Mouse (Mus musculus) 416B (cell line): ENCODE results near the gene Clic1.
"Not testable (repeated sequence)": the region's sequence is repeated elsewhere in the genome, so short reads cannot be mapped to it uniquely, and the experiment has no call there.

ENCODE experiments used
- DNase-seq: peaks from one replicate; pipeline ENCODE4 v3.0.0; 2011; ENCODE audit warnings: low read depth

Gene Clic1

DNA sequence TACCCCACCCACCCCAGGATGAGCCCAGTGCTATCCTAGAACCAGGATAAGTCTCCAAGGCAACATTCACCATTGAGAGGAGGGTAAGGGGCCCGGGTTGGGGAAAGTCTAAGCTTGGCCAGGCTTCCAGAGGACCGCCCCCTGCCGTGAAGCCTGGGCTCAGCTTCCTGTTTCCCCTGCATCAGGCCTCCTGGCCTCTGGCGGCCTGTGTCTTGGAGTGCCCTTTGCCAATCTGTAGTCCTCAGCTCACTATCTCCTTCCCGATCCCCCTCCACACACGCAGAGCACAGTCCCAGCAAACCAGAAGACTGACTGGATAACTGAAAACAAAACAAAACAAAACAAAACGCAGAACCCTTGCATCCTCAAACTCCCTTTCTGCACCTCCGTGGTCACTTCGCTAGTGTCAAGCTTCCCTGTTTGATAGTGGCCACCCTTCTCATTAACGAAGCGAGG lies at the start of gene Clic1:
Gene Clic1 (plus strand): TSS at position 406 of the 456 bp plus-strand sequence.
- peak; percentile 92 for DNase-seq

- DNase-seq, result peak; percentile 95
Measured at GRCm38 (mm10) chr17:35000717-35001451, 48.9 kb upstream of the Clic1 start, which contains the start of gene Vars. Gene Vars, plus strand, starts transcription at chr17:35000987.

GRCm38 (mm10) chr17:35001452-35002152 lies 48.2 kb upstream of the Clic1 start:
- DNase-seq, result peak; percentile 95

DNA sequence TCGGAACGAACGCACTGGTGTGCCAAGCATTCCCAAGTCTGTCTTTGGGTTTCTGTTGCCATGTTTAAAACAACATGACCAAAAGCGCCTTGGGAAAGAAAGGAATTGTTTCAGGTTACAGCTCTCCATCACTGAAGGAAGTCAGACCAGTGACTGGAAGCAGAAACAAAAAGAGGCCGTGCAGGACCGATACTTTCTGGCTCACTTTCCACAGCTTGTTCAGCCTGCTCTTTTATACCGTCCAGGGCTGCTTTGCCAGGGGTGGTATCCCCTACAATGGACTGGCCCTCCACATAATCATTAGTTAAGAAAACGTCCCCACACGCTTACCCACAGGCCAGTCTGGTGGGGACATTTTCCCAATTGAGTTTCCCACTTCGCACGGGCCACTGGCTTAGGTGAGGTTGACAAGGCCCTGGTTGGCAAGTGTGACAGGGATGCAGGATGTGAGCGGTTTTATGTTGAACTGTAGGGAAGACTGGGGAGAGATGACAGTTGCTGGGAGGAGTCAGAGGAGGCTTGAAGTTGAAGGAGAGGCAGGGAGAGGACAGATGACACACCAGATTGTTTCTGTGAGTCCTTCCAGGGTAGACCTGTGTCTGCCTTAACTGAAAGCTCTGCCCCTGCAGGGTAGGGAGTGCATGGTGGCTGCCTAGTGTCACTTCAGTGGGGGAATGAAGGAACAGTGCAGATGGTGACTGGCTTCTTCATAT lies 47.5 kb upstream of the Clic1 start:
- DNase-seq, result peak; percentile 89

DNA sequence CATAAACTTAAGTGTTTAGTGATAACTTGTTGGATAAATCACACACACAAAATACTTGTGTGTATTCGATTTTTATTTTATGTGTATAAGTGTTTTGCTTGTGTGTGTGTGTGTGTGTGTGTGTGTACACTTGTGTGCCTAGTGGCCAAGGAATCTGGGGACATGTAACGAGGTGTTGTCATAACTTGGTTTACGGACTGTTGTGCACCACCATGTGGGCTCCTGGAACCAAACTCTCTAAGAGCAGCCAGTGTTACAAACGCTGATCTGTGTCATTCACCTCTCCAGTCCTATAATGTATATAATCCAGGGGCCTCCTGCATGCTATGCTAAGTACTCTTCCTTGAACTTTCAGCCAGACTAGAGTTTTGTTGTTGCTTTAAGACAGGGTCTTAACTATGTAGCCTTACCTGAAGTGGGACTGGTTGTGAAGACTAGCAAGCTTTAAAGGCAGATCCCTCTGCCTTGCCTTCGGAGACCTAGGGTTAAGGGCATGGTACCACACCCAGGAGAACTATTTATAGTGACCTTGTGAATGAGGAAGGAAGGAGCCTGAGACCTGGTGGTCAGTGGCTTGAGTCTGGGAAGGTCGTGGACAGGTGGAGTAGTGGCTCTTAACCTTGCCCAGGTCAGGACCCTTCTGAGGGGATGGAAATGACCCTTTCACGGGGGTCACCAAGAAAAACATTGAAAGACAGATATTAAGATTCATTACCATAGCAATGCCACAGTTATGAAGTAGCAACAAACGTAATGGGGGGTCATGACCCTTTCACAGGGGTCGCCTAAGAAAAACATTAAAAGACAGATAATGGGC lies 46.5 kb upstream of the Clic1 start:
- no peak for DNase-seq

GRCm38 (mm10) chr17:35004075-35004717 lies 45.6 kb upstream of the Clic1 start:
- DNase-seq, result no peak

- DNase-seq, result no peak
Measured at GRCm38 (mm10) chr17:35005158-35005557, 44.6 kb upstream of the Clic1 start.

GRCm38 (mm10) chr17:35005902-35006301 lies 43.9 kb upstream of the Clic1 start:
- not testable (repeated sequence) for DNase-seq

DNA sequence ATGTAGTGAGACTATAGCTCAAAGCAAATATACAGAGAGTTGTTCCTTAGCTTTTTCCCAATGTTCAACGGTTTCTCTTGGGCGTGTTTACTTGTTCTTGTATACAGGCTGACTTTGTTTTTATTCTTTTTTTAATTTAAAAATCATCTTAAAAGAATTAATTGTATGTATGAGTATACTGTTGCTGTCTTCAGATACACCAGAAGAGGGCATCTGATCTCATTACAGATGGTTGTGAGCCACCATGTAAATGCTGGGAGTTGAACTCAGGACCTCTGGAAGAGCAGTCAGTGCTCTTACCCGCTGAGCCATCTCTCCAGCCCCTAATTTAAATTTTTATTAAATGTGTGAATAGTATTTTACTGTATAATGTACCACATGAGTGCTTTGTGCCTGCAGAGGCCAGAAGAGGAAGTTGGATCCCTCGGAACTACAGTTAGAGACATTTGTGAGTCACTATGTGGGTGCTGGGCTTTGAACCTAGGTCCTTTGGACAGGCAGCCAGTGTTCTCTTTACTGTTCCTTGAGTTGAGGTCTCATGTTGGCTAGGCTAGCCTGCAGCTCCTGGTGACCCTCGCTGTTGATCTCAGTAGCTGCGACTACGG lies 42.3 kb upstream of the Clic1 start:
- DNase-seq, result peak; percentile 67

DNA sequence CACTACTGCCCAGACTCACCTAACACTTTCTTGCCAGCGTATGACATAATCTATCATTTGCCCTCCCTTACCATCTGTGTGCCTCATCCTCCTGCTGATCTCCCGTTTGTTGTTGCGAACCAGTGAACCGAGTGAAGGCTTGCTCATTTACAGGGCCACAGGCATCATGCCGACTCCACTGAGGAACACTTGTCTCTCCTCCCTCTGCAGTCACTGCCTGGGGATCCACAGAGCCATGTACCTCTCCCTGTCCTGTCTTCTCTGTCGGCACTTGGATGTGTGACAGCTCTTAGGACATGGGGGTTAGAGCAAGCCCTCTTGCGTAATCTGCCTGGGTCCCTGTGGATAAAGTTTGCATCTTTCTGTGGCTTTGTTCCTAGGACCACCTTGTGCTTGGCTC lies 40.2 kb upstream of the Clic1 start:
- no peak for DNase-seq

DNA sequence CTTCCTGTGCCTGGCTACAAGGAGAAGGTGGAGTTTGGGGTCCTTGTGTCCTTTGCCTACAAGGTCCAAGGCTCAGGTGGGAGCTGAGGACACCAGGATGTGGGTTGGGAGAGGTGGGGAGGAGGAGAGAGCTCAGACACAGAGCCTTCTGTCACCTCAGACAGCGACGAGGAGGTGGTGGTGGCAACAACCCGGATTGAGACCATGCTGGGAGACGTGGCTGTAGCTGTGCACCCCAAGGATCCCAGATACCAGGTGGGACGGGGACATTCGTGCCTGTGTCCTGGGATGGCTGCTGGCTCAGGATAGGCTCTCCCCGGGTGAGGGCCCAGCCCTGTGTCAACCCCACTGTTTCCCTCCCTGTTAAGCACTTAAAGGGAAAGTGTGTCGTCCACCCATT lies 38.3 kb upstream of the Clic1 start:
- DNase-seq, result no peak

GRCm38 (mm10) chr17:35012430-35012829 lies 37.3 kb upstream of the Clic1 start:
- DNase-seq, result no peak

- no peak for DNase-seq
Measured at GRCm38 (mm10) chr17:35013221-35013620, 36.5 kb upstream of the Clic1 start.

DNA sequence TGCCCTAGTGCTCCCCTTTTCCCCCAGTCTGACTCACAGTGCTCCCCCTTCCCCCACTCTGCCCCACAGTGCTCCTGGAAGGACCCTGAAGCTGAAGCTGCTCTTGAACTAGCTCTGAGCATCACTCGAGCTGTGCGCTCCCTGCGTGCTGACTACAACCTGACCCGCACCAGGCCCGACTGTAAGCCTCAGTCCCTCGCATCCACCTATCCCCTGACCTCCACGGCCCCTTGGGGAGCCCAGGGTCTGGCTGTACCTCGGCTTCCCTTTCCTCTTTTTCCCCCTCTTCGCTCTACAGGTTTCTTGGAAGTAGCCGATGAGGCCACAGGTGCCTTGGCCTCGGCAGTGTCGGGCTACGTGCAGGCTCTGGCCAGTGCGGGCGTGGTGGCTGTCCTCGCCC lies 34.5 kb upstream of the Clic1 start:
- no peak for DNase-seq

- DNase-seq, result peak; percentile 51
Measured at GRCm38 (mm10) chr17:35016376-35016775, 33.4 kb upstream of the Clic1 start, which contains the start of gene Vwa7. Gene Vwa7, plus strand, starts transcription at chr17:35016579.

DNA sequence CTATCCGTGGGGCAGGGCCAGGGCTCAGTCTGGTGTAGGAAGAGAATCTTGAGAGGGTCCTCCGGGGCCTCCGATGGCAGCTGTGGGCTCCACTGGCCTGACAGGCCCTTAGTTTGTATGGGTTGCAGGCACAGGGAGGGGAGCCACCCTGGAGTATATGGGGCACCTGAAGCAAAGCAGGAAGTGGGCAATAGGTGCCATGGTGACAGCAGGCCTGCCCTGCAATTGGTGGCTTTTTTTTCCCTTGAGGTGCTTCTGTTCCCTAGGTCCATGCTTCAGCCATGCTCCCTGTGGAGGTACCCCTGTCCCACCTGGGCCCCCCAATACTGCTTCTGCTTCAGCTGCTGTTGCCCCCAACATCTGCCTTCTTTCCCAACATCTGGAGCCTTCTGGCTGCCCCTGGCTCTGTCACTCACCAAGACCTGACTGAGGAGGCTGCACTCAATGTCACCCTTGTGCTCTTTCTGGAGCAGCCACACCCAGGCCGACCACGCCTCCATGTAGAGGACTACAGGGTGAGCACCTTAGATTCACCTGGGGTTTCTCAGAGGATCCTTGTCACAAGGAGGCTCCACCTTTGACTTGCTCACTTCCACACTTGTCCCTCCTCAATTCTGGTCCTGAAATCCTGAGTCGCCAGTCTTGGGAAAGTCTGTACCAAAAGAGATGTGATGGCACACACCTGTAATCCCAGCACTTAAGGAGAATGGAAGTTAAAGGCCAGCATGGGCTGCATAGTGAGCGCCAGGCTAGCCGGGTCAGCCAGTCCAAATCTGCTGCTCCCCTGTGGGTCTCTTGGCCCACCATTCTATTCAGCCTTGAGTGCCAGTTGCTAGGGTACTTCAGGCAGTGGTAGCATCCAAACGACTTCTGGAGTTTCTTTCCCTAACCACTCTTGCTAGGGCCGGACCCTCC lies 32.7 kb upstream of the Clic1 start:
- no peak for DNase-seq

DNA sequence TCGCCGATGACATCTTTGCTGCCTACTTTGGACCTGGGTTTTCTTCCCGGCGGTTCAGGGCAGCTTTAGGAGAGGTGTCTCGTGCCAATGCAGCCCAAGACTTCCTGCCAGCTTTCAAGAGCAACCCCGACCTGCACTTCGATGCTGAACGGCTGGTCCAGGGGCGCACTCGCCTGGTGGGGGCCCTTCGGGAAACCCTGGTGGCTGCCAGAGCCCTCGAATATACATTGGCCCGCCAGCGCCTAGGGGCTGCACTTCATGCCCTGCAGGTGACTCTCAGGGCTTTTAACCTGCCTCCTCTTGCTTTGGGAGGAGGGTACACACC lies 32.1 kb upstream of the Clic1 start:
- DNase-seq, result no peak

- no peak for DNase-seq
Measured at GRCm38 (mm10) chr17:35018171-35018570, 31.6 kb upstream of the Clic1 start.

DNA sequence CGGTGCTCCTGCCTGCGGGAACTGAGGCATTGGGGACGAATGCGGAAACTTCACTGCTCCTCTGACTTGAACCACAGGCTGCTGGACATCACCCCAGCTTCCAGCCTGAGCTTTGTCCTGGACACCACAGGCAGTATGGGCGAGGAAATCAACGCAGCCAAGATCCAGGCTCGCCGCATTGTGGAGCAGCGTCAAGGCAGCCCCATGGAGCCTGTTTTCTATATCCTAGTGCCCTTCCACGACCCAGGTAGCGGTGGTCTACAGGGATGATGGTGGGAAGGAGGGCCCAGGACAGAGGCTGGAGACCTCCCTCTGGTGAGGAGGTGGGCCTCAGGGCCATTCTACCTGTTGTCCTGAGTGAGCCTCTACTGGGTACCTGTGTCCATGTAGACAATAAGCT lies 29.9 kb upstream of the Clic1 start:
- DNase-seq, result no peak

GRCm38 (mm10) chr17:35020551-35020950 lies 29.2 kb upstream of the Clic1 start:
- DNase-seq, result no peak
